8 mouse cellular contexts compared by ENCODE assay signal in the genomic region with DNA sequence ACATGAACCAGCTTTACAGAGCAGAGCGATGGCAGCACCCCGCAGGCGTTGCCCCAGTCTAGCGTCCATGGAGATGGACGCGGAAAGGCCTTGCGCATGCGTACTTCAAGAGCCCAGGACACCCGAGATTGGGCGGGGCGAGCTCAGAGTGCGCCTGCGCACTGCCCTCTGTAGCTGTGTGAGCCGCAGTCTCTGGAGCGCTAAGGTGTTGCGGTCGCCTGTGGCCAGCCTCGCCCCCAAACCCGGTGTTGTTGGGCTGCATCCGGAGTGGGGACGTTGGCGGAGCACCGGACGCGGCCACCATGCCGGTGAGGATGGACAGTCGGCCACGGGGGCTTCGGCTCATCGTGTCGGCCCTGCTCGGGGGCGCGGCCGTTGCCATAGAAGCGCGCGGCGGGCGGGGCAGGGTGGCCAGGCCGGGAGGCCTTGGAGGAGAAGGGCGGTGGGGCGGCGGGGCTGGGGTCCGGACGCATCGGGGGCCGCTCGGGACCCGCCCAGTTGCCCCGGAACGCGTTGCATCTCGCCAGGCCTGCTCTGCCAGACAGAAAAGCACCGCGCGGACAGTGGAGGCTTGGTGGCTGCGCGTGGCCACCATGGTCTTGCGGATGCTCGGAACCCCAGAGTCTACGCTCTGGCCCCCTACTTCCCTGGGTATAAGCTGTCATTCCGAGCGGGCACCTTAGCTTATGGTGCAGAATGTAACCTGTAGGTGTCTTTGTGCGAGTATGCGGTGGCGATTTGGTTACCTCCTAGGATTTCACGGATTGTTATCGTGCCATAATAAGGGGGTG. TPM values are rescaled to one million over a fixed set of nuclear protein-coding genes. Genes with fewer than 3 reads are reported as not detected.
DNase-seq lines count a peak whose midpoint lies in the region; ATAC-seq lines count a peak whose summit lies in the region.

A gene (plus strand): TSS at position 156 of the 791 bp plus-strand sequence.

- ATAC-seq in hindbrain, embryonic 11.5 days (ENCODE audit: low FRiP score) = peak; percentile 97

- peak within 1 kb of the TSS; percentile 54 for H3K4me3 ChIP-seq in hindbrain, embryonic 11.5 days (ENCODE audit: low read depth, low read length)

- no peaks in the 10 kb centered on the region for H3K36me3 ChIP-seq in hindbrain, embryonic 11.5 days (ENCODE audit: control insufficient read depth, insufficient read depth, low read length)

- H3K4me2 ChIP-seq in hindbrain, embryonic 11.5 days (replicated peaks; ENCODE audit: low read depth, low read length) = peak within 1 kb of the TSS; percentile 47

- WGBS in hindbrain, embryonic 11.5 days = under 1% methylated on average over 58 of the region's 69 CpGs

- H3K9ac ChIP-seq in hindbrain, embryonic 11.5 days (ENCODE audit: low read depth, low read length) = peak within 1 kb of the TSS; percentile 47

- H3K4me1 ChIP-seq in hindbrain, embryonic 11.5 days (replicated peaks; ENCODE audit: control insufficient read depth, insufficient read depth, low read length) = 0 out of 2 replicates have a peak, but pooled peaks cover 2% of the 10 kb centered on the region

- no peaks in the 10 kb centered on the region for H3K9me3 ChIP-seq in hindbrain, embryonic 11.5 days (ENCODE audit: control insufficient read depth, low read length)

- no peaks in the 10 kb centered on the region for H3K27me3 ChIP-seq in hindbrain, embryonic 11.5 days (ENCODE audit: control insufficient read depth, insufficient read depth, low read length)

- peak within 1 kb of the TSS; percentile 70 for H3K27ac ChIP-seq in hindbrain, embryonic 11.5 days (ENCODE audit: low read depth, low read length)

- DNase-seq in Muller cell, postnatal 12 days (ENCODE audit: inconsistent ontology term) = peak; percentile 96
- peak; percentile 97 for DNase-seq in cerebellum, adult 9-11 months
- DNase-seq in frontal cortex, adult 2 months (ENCODE audit: extremely low spot score in 1 of 2, low spot score in 1 of 2) = peak; percentile 89 to 96
- peak; percentile 98 for DNase-seq in hindbrain, embryonic 11.5 days (ENCODE audit: low spot score)
- peak; percentile 94 to 97 for DNase-seq in layer of hippocampus, postnatal 10 days (ENCODE audit: low spot score in 2 of 2)
- DNase-seq in lung, postnatal 10 days = peak; percentile 96
- peak; percentile 95 for DNase-seq in ovary, postnatal 36 days (ENCODE audit: low spot score)
- DNase-seq in thymus, postnatal 25 days = peak; percentile 94

RNA-seq across cellular contexts. Expression of the gene that starts here (rescaled TPM):
- 97.5 and 104 TPM in 2 replicates for polyA plus RNA-seq in frontal cortex, adult 2 months (2012; rRNA removed)
- 106 and 118 TPM in 2 replicates for polyA plus RNA-seq in hindbrain, embryonic 11.5 days (2014; fragmentation: Nextera tagmentation; extraction: Ambion mirVana)
- 100 to 1,000 TPM; 163 to 165 TPM for total RNA-seq in layer of hippocampus, postnatal 10 days (2021)

Comparison
In these comparisons a context has a peak if more than half of its experiments do, and no peak if none do; other contexts are left out.
1. Peak in every context shown above with its lines: DNase-seq, ATAC-seq, H3K4me3 ChIP-seq and H3K27ac ChIP-seq.